Mouse (Mus musculus): ENCODE data around the gene Gng7. TPM values are rescaled to one million over a fixed set of nuclear protein-coding genes. Genes with fewer than 3 reads are reported as not detected.
"Not testable (repeated sequence)": the region's sequence is repeated elsewhere in the genome, so short reads cannot be mapped to it uniquely, and the experiment has no call there.

Gng7 gene
- polyA plus RNA-seq, 1 experiment from 2014 or later: 15.3 TPM

DNA sequence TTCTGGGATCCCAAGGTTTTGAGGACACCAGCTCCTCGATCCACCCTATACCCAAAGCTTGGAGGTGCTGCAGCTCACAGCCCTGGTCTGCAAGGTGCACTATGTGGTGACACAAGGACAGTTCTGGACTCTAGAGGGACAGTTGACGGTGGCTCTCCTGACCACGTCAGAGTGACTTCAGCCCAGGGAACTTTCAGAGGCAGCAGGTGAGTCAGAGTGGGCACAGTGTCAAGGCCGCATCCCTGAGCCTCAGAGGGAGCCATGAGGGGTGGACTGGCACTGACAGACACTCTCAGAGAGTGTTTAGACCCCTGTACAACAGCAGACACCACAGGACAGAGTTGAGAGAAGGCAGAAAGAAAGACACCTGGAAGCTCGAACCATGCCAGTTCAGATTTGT is 37.8 kb upstream of the Gng7 start:
- Histone ChIP-seq H3K9ac (ENCODE audit: low read length) (no peak overlapping the region), H3K4me1 (ENCODE audit: control insufficient read depth, insufficient read depth, low read length) (no peaks in the 10 kb centered on the region), H3K4me2 (ENCODE audit: low read length) (no peak overlapping the region), H3K27me3 (replicated peaks; ENCODE audit: control insufficient read depth, insufficient read depth, low read length) (no peaks in the 10 kb centered on the region), H3K9me3 (replicated peaks; ENCODE audit: control insufficient read depth, low read length) (no peaks in the 10 kb centered on the region), H3K4me3 (ENCODE audit: low read depth, low read length) (no peak overlapping the region), H3K27ac (ENCODE audit: low read depth, low read length) (no peak overlapping the region), H3K36me3 (ENCODE audit: control insufficient read depth, insufficient read depth, low read length) (peaks cover 58% of the 10 kb centered on the region)
- ATAC-seq (no peak), DNase-seq (ENCODE audit: low spot score) (no peak)
- WGBS: 92% methylated on average over 5 of the region's 5 CpGs

GRCm38 (mm10) chr10:81051133-81051532 is 36.4 kb upstream of the Gng7 start:
- DNase-seq (ENCODE audit: low spot score): no peak
- H3K36me3 ChIP-seq (ENCODE audit: control insufficient read depth, insufficient read depth, low read length): peaks cover 72% of the 10 kb centered on the region
- H3K27ac ChIP-seq (ENCODE audit: low read depth, low read length): no peak overlapping the region
- no peak overlapping the region for H3K9ac ChIP-seq (ENCODE audit: low read length)
- no peaks in the 10 kb centered on the region for H3K9me3 ChIP-seq (replicated peaks; ENCODE audit: control insufficient read depth, low read length)
- no peak overlapping the region for H3K4me2 ChIP-seq (ENCODE audit: low read length)
- H3K4me1 ChIP-seq (ENCODE audit: control insufficient read depth, insufficient read depth, low read length): no peaks in the 10 kb centered on the region
- H3K4me3 ChIP-seq (ENCODE audit: low read depth, low read length): no peak overlapping the region
- ATAC-seq: no peak
- 97% methylated on average over 6 of the region's 6 CpGs for WGBS
- no peaks in the 10 kb centered on the region for H3K27me3 ChIP-seq (replicated peaks; ENCODE audit: control insufficient read depth, insufficient read depth, low read length)

- DNase-seq (ENCODE audit: low spot score) (peak; percentile 23), ATAC-seq (no peak)
- Histone ChIP-seq H3K9ac (ENCODE audit: low read length) (no peak overlapping the region), H3K4me1 (ENCODE audit: control insufficient read depth, insufficient read depth, low read length) (no peaks in the 10 kb centered on the region), H3K4me2 (ENCODE audit: low read length) (no peak overlapping the region), H3K4me3 (ENCODE audit: low read depth, low read length) (no peak overlapping the region), H3K27me3 (replicated peaks; ENCODE audit: control insufficient read depth, insufficient read depth, low read length) (no peaks in the 10 kb centered on the region), H3K36me3 (ENCODE audit: control insufficient read depth, insufficient read depth, low read length) (peaks cover 77% of the 10 kb centered on the region), H3K27ac (ENCODE audit: low read depth, low read length) (no peak overlapping the region), H3K9me3 (replicated peaks; ENCODE audit: control insufficient read depth, low read length) (no peaks in the 10 kb centered on the region)
- WGBS: 85% methylated on average over 4 of the region's 4 CpGs
Observed at GRCm38 (mm10) chr10:81050645-81051044, 35.9 kb upstream of the Gng7 start.

DNA sequence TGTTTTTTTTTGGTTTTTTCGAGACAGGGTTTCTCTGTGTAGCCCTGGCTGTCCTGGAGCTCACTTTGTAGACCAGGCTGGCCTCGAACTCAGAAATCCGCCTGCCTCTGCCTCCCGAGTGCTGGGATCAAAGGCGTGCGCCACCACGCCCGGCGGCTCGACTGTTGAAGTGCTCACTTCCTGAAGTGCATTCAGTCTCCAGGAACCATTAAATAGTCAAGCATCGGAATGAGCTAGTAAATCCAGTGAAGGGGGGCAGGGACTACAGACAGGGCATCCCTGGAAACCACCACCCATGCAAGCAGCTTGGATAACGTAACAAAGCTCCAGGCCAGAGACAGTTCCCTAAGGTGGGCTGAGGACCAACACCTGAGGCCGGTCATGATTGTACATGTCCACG is 30.5 kb upstream of the Gng7 start:
- peaks cover 81% of the 10 kb centered on the region for H3K36me3 ChIP-seq (ENCODE audit: control insufficient read depth, insufficient read depth, low read length)
- H3K4me2 ChIP-seq (ENCODE audit: low read length); H3K4me1 ChIP-seq (ENCODE audit: control insufficient read depth, insufficient read depth, low read length): not testable (repeated sequence)

GRCm38 (mm10) chr10:81041458-81042175 is 26.9 kb upstream of the Gng7 start:
- no peak overlapping the region for H3K4me2 ChIP-seq (ENCODE audit: low read length)
- WGBS: 31% methylated on average over 13 of the region's 13 CpGs
- no peak overlapping the region for H3K9ac ChIP-seq (ENCODE audit: low read length)

More for the DNA sequence above, 30.5 kb upstream of the Gng7 start:
- not testable (repeated sequence) for DNase-seq (ENCODE audit: low spot score); H3K4me3 ChIP-seq (ENCODE audit: low read depth, low read length); H3K9ac ChIP-seq (ENCODE audit: low read length); H3K27me3 ChIP-seq (replicated peaks; ENCODE audit: control insufficient read depth, insufficient read depth, low read length); H3K9me3 ChIP-seq (replicated peaks; ENCODE audit: control insufficient read depth, low read length); H3K27ac ChIP-seq (ENCODE audit: low read depth, low read length); ATAC-seq
- 89% methylated on average over 14 of the region's 14 CpGs for WGBS

GRCm38 (mm10) chr10:81036988-81037580 is 22.3 kb upstream of the Gng7 start, which contains the start of gene Slc39a3:
Gene Slc39a3 (minus strand): TSS chr10:81037426.
- ATAC-seq: peak; percentile 100
- Histone ChIP-seq H3K4me3 (ENCODE audit: low read depth, low read length) (peak within 1 kb of the TSS; percentile 84), H3K9me3 (replicated peaks; ENCODE audit: control insufficient read depth, low read length) (no peaks in the 10 kb centered on the region), H3K4me2 (ENCODE audit: low read length) (peak within 1 kb of the TSS; percentile 63), H3K27ac (ENCODE audit: low read depth, low read length) (peak within 1 kb of the TSS; percentile 70), H3K36me3 (ENCODE audit: control insufficient read depth, insufficient read depth, low read length) (peaks cover 16% of the 10 kb centered on the region), H3K4me1 (ENCODE audit: control insufficient read depth, insufficient read depth, low read length) (peaks cover 5% of the 10 kb centered on the region; the same call in 1 of the 2 replicates), H3K9ac (ENCODE audit: low read length) (peak within 1 kb of the TSS; percentile 77), H3K27me3 (replicated peaks; ENCODE audit: control insufficient read depth, insufficient read depth, low read length) (no peaks in the 10 kb centered on the region)
- WGBS: under 1% methylated on average over 35 of the region's 35 CpGs
- DNase-seq (ENCODE audit: low spot score): peak; percentile 99

More at GRCm38 (mm10) chr10:81041458-81042175, 26.9 kb upstream of the Gng7 start:
- H3K4me1 ChIP-seq (ENCODE audit: control insufficient read depth, insufficient read depth, low read length): peaks cover 5% of the 10 kb centered on the region; the same call in 1 of the 2 replicates
- H3K27ac ChIP-seq (ENCODE audit: low read depth, low read length): no peak overlapping the region
- no peaks in the 10 kb centered on the region for H3K9me3 ChIP-seq (replicated peaks; ENCODE audit: control insufficient read depth, low read length)
- no peaks in the 10 kb centered on the region for H3K27me3 ChIP-seq (replicated peaks; ENCODE audit: control insufficient read depth, insufficient read depth, low read length)
- H3K36me3 ChIP-seq (ENCODE audit: control insufficient read depth, insufficient read depth, low read length): peaks cover 45% of the 10 kb centered on the region
- DNase-seq (ENCODE audit: low spot score) (peak; percentile 71), ATAC-seq (no peak)
- no peak overlapping the region for H3K4me3 ChIP-seq (ENCODE audit: low read depth, low read length)

DNA sequence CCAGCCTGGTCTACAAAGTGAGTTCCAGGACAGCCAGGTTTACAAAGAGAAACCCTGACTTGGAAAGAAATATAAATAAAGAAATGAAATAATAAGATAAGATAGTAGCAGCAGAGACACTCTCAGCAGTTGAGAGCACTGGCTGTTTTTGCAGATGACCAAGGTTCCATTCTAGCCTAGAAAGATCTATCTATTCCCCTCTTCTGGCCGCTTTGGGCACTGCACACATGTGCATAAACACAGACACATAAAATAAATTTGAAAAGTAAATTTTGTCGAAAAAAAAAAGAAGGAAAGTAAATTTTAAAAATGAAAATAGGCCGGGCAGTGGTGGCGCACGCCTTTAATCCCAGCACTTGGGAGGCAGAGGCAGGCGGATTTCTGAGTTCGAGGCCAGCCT is 21.5 kb upstream of the Gng7 start:
- DNase-seq (ENCODE audit: low spot score): peak; percentile 38
- WGBS: 78% methylated on average over 7 of the region's 7 CpGs
- H3K27ac ChIP-seq (ENCODE audit: low read depth, low read length): no peak overlapping the region
- no peaks in the 10 kb centered on the region for H3K9me3 ChIP-seq (replicated peaks; ENCODE audit: control insufficient read depth, low read length)
- no peak overlapping the region for H3K9ac ChIP-seq (ENCODE audit: low read length)
- peaks cover 22% of the 10 kb centered on the region for H3K36me3 ChIP-seq (ENCODE audit: control insufficient read depth, insufficient read depth, low read length)
- H3K4me2 ChIP-seq (ENCODE audit: low read length): peak overlapping the region; percentile 63; the same call in 1 of the 2 replicates
- no peak for ATAC-seq
- no peak overlapping the region for H3K4me3 ChIP-seq (ENCODE audit: low read depth, low read length)
- H3K4me1 ChIP-seq (ENCODE audit: control insufficient read depth, insufficient read depth, low read length): peaks cover 5% of the 10 kb centered on the region; the same call in 1 of the 2 replicates
- H3K27me3 ChIP-seq (replicated peaks; ENCODE audit: control insufficient read depth, insufficient read depth, low read length): no peaks in the 10 kb centered on the region

DNA sequence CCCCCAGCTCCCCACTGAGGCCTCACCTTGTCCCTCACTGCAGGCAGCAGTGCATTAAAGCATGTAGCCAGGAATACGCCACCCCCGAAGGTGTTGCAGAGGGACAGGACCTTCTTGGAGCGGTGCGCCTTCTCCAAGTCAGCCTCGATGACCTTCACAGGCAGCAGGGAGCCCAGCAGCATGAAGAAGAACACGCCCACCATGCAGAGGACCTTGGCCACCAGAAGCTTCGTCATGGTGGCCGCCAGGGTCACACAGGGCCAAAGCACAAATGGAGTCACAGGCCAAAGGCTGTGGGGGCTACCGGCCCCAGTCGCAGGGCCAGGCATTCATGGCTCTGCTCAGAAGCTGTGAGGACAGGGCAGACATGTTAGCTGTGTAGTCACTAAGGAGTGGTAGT is 18.8 kb upstream of the Gng7 start:
- Histone ChIP-seq H3K4me2 (ENCODE audit: low read length) (no peak overlapping the region), H3K27ac (ENCODE audit: low read depth, low read length) (no peak overlapping the region), H3K36me3 (ENCODE audit: control insufficient read depth, insufficient read depth, low read length) (peaks cover 38% of the 10 kb centered on the region), H3K27me3 (replicated peaks; ENCODE audit: control insufficient read depth, insufficient read depth, low read length) (no peaks in the 10 kb centered on the region), H3K9me3 (replicated peaks; ENCODE audit: control insufficient read depth, low read length) (no peaks in the 10 kb centered on the region), H3K9ac (ENCODE audit: low read length) (no peak overlapping the region), H3K4me1 (ENCODE audit: control insufficient read depth, insufficient read depth, low read length) (peaks cover 5% of the 10 kb centered on the region; the same call in 1 of the 2 replicates), H3K4me3 (ENCODE audit: low read depth, low read length) (no peak overlapping the region)
- 85% methylated on average over 10 of the region's 10 CpGs for WGBS
- ATAC-seq (no peak), DNase-seq (ENCODE audit: low spot score) (no peak)

DNA sequence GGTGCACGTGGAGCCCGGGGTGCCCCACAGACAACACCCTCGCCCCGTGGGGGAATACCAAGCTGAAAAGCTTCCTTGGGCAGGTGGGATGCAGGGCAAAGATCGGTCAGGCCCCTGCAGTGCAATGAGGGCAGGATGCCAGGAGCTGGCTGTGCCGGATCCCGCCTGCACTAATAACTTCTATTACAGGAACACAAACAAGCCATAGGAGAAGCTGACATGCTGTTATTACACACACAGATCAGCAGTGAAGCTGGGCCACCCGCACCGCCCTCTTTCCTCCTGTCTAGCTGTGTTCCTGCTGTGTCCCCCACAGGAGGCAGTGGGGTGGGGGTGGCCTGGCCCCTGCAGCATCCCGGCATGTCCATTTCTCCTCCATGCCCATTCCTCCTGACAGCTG is 14.3 kb upstream of the Gng7 start:
- Histone ChIP-seq H3K4me3 (ENCODE audit: low read depth, low read length) (no peak overlapping the region), H3K9ac (ENCODE audit: low read length) (no peak overlapping the region), H3K4me2 (ENCODE audit: low read length) (no peak overlapping the region), H3K9me3 (replicated peaks; ENCODE audit: control insufficient read depth, low read length) (no peaks in the 10 kb centered on the region), H3K36me3 (ENCODE audit: control insufficient read depth, insufficient read depth, low read length) (peaks cover 38% of the 10 kb centered on the region), H3K4me1 (ENCODE audit: control insufficient read depth, insufficient read depth, low read length) (0 out of 2 replicates have a peak, but pooled peaks cover 8% of the 10 kb centered on the region), H3K27me3 (replicated peaks; ENCODE audit: control insufficient read depth, insufficient read depth, low read length) (no peaks in the 10 kb centered on the region; the same call in 1 of the 2 replicates), H3K27ac (ENCODE audit: low read depth, low read length) (no peak overlapping the region)
- no peak for ATAC-seq
- 57% methylated on average over 10 of the region's 10 CpGs for WGBS
- no peak for DNase-seq (ENCODE audit: low spot score)
